Mouse (Mus musculus): ENCODE data around the gene Wdr43. TPM values are rescaled to one million over a fixed set of nuclear protein-coding genes. Genes with fewer than 3 reads are reported as not detected.

Wdr43 gene
- polyA plus RNA-seq, 1 experiment from 2014 or later: 54.6 TPM

DNA sequence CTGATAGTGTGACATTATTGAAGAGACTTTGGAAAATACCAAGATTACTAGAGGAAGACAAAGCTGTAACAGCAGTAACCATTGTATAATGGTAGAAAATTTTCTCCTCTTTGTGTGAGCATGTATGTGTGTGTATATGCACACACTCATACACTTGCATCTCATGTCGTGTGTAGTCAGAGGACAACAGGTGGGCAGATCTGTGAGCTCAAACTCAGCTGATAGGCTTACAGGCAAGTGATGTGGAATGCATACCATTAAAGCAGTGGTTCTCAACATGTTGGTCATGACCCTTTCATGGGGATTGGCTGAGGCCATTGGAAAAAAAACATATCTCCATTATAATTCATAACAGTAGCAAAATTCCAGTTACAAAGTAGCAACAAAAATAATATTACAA is 44.7 kb downstream of the Wdr43 start:
- Histone ChIP-seq H3K4me1 (replicated peaks; ENCODE audit: insufficient read depth, low read length) (no peaks in the 10 kb centered on the region), H3K27me3 (ENCODE audit: insufficient read depth, low read length) (no peaks in the 10 kb centered on the region), H3K9me3 (replicated peaks; ENCODE audit: low read length) (no peaks in the 10 kb centered on the region), H3K9ac (ENCODE audit: low read depth, low read length) (no peak overlapping the region), H3K27ac (no peak overlapping the region), H3K4me3 (replicated peaks; ENCODE audit: low read depth, low read length) (no peak overlapping the region), H3K4me2 (ENCODE audit: low read length) (no peak overlapping the region), H3K36me3 (ENCODE audit: insufficient read depth, low read length) (peaks cover 13% of the 10 kb centered on the region)
- ATAC-seq (replicated peaks; ENCODE audit: low FRiP score, low read depth) (no peak), DNase-seq (ENCODE audit: low spot score) (no peak)
- TF ChIP-seq CTCF (IDR thresholded peaks at IDR 0.05; ENCODE audit: low read depth): no peak
- WGBS: 48% methylated on average over 1 of the region's 1 CpGs

DNA sequence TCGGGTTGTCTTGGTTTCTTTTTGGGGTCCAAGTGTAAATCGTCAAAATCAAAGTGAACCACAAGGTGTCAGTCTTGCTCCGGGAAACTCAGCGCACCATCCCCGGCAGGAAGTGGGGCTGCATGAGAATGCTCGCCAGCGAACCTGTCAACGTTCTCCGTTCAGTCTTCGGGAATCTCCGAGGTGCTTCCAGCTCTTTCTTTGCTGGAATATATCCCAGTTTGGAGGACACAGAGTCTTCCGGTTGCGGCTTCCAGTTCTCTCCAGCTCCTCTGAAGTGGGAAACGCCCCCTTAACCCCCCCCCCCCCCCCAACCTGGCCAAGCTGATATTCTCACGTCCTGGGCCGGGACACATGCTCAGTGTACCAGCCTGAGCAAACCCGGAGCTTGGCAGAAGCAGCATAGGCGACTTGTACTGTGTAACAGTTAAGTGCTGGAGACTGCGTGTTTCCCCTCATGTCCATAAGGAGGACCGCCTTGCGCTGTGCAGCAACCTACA is 47.1 kb downstream of the Wdr43 start:
- peak; percentile 75 for ATAC-seq (replicated peaks; ENCODE audit: low FRiP score, low read depth)
- Histone ChIP-seq H3K9ac (ENCODE audit: low read depth, low read length) (no peak overlapping the region), H3K4me3 (replicated peaks; ENCODE audit: low read depth, low read length) (peak overlapping the region; percentile 24), H3K4me2 (ENCODE audit: low read length) (peak overlapping the region; percentile 64), H3K9me3 (replicated peaks; ENCODE audit: low read length) (no peaks in the 10 kb centered on the region), H3K4me1 (replicated peaks; ENCODE audit: insufficient read depth, low read length) (no peaks in the 10 kb centered on the region), H3K27ac (no peak overlapping the region), H3K27me3 (ENCODE audit: insufficient read depth, low read length) (no peaks in the 10 kb centered on the region), H3K36me3 (ENCODE audit: insufficient read depth, low read length) (peaks cover 5% of the 10 kb centered on the region; the same call in 1 of the 2 replicates)
- WGBS: 7% methylated on average over 21 of the region's 21 CpGs
- TF ChIP-seq CTCF (IDR thresholded peaks at IDR 0.05; ENCODE audit: low read depth): peak; percentile 84
- DNase-seq (ENCODE audit: low spot score): peak; percentile 91

DNA sequence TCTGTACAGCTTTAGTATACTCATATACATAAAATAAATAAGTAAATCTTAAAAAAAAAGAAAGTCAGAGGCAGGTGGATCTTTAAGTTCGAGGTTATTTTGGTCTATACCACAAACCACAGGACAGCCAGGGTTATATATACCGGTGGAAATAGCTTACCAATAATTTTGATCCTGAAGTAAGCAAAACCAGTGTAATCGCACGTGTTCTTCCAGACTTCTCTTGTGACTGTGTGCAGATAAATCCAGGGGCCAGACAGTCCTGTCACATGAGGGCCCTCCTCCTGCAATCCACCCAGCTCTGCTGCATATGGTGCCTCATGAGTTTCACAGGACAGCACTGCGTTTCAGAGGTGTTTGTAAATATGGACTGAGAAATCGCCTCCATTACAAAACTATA is 47.8 kb downstream of the Wdr43 start:
- Histone ChIP-seq H3K27me3 (ENCODE audit: insufficient read depth, low read length) (no peaks in the 10 kb centered on the region), H3K36me3 (ENCODE audit: insufficient read depth, low read length) (peaks cover 5% of the 10 kb centered on the region; the same call in 1 of the 2 replicates), H3K4me3 (replicated peaks; ENCODE audit: low read depth, low read length) (no peak overlapping the region), H3K9ac (ENCODE audit: low read depth, low read length) (no peak overlapping the region), H3K9me3 (replicated peaks; ENCODE audit: low read length) (no peaks in the 10 kb centered on the region), H3K27ac (no peak overlapping the region), H3K4me1 (replicated peaks; ENCODE audit: insufficient read depth, low read length) (no peaks in the 10 kb centered on the region), H3K4me2 (ENCODE audit: low read length) (no peak overlapping the region)
- ATAC-seq (replicated peaks; ENCODE audit: low FRiP score, low read depth): no peak
- DNase-seq (ENCODE audit: low spot score): no peak
- WGBS: 81% methylated on average over 6 of the region's 6 CpGs
- TF ChIP-seq CTCF (IDR thresholded peaks at IDR 0.05; ENCODE audit: low read depth): no peak

DNA sequence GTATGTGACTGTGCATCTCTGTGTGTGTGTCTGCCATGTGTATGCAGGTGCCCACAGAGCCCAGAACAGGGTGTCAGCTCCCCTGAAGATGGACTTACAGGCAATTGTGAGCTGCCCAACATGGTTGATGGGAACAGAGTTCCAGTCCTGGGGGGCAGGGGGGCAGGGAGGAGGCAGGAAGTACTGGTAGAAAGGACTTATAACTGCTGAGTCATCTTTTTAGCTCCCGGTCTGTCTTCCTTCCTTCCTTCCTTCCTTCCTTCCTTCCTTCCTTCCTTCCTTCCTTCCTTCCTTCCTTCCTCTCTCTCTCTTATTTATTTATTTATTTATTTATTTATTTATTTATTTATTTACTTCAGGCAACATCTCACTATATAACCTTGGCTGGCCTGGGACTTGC is 48.5 kb downstream of the Wdr43 start:
- Histone ChIP-seq H3K9me3 (replicated peaks; ENCODE audit: low read length) (no peaks in the 10 kb centered on the region), H3K4me2 (ENCODE audit: low read length) (no peak overlapping the region), H3K4me1 (replicated peaks; ENCODE audit: insufficient read depth, low read length) (no peaks in the 10 kb centered on the region), H3K9ac (ENCODE audit: low read depth, low read length) (no peak overlapping the region), H3K27ac (no peak overlapping the region), H3K4me3 (replicated peaks; ENCODE audit: low read depth, low read length) (no peak overlapping the region), H3K27me3 (ENCODE audit: insufficient read depth, low read length) (no peaks in the 10 kb centered on the region), H3K36me3 (ENCODE audit: insufficient read depth, low read length) (no peaks in the 10 kb centered on the region)
- ATAC-seq (replicated peaks; ENCODE audit: low FRiP score, low read depth) (no peak), DNase-seq (ENCODE audit: low spot score) (no peak)
- 53% methylated on average over 1 of the region's 1 CpGs for WGBS
- TF ChIP-seq CTCF (IDR thresholded peaks at IDR 0.05; ENCODE audit: low read depth): no peak

DNA sequence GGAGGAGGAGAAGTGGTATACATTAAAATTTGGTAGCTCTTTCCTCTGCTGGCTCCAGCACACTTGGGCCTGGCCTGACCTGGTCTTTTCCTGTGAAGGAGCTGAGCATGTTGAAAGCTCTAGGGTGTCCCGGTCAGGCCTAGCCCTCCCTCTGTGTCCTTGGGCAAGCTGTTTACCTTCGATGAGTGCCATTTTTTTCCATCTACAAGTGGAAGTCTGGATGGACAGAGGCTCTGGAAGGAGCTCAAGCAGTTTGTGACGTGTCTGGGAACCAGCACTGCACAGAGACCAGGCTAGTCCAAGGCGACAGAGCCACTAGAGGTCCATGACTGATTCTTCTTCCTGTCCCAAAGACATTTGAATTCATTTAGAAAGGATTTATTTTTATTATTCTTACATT is 49.5 kb downstream of the Wdr43 start:
- Histone ChIP-seq H3K4me3 (replicated peaks; ENCODE audit: low read depth, low read length) (no peak overlapping the region), H3K4me2 (ENCODE audit: low read length) (no peak overlapping the region), H3K9ac (ENCODE audit: low read depth, low read length) (no peak overlapping the region), H3K4me1 (replicated peaks; ENCODE audit: insufficient read depth, low read length) (no peaks in the 10 kb centered on the region), H3K36me3 (ENCODE audit: insufficient read depth, low read length) (no peaks in the 10 kb centered on the region), H3K9me3 (replicated peaks; ENCODE audit: low read length) (no peaks in the 10 kb centered on the region), H3K27ac (no peak overlapping the region), H3K27me3 (ENCODE audit: insufficient read depth, low read length) (no peaks in the 10 kb centered on the region)
- no peak for ATAC-seq (replicated peaks; ENCODE audit: low FRiP score, low read depth)
- no peak for TF ChIP-seq CTCF (IDR thresholded peaks at IDR 0.05; ENCODE audit: low read depth)
- DNase-seq (ENCODE audit: low spot score): no peak
- 86% methylated on average over 4 of the region's 4 CpGs for WGBS

DNA sequence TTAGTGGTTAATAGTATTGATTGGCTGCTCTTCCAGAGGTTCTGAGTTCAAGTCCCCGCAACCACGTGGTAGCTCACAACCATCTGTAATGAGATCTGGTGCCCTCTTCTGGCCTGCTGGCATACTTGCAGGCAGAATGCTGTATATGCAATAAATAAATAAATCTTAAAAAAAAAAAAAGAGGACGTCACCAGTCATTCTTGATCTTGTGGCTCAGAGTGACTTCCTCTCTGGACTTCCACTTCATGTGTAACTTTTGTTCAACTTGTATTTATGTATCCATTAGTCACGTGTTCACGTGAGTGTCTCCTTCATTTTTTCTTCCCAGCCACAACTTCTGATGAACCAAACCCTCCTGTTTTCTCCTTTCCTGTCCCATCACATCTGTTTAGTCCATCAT is 53.8 kb downstream of the Wdr43 start:
- DNase-seq (ENCODE audit: low spot score): no peak
- H3K4me2 ChIP-seq (ENCODE audit: low read length): no peak overlapping the region
- H3K9ac ChIP-seq (ENCODE audit: low read depth, low read length): no peak overlapping the region
- no peak overlapping the region for H3K27ac ChIP-seq
- no peak for ATAC-seq (replicated peaks; ENCODE audit: low FRiP score, low read depth)
- H3K4me1 ChIP-seq (replicated peaks; ENCODE audit: insufficient read depth, low read length): peaks cover 6% of the 10 kb centered on the region; the same call in 1 of the 2 replicates
- 85% methylated on average over 5 of the region's 5 CpGs for WGBS
- no peaks in the 10 kb centered on the region for H3K27me3 ChIP-seq (ENCODE audit: insufficient read depth, low read length)
- no peak overlapping the region for H3K4me3 ChIP-seq (replicated peaks; ENCODE audit: low read depth, low read length)
- peak; percentile 35; the same call in 1 of the 2 replicates for TF ChIP-seq CTCF (IDR thresholded peaks at IDR 0.05; ENCODE audit: low read depth)
- no peaks in the 10 kb centered on the region for H3K36me3 ChIP-seq (ENCODE audit: insufficient read depth, low read length)
- H3K9me3 ChIP-seq (replicated peaks; ENCODE audit: low read length): no peaks in the 10 kb centered on the region
